Mouse (Mus musculus) kidney, adult 2 months (tissue): ENCODE data around the gene Cul9.

Experiments used
- CTCF ChIP-seq: fragments of 200-500 bp; conservative IDR thresholded peaks from 2 replicates; pipeline ENCODE4 v1.5.1; 2011; ENCODE audit warnings: low read depth, mild to moderate bottlenecking, control low read depth, low read length, moderate library complexity, mixed read lengths; ENCODE audit not compliant: insufficient read depth, insufficient read length
- POLR2A ChIP-seq: fragments of 200-500 bp; IDR thresholded peaks from one replicate; pipeline ENCODE4 v1.6.1; 2011; ENCODE audit warnings: low read depth, low read length, control low read depth

GRCm38 (mm10) chr17:46550904-46551303 lies 4.7 kb upstream of the Cul9 start:
- TF ChIP-seq CTCF = no peak
- TF ChIP-seq POLR2A = no peak
